Mouse (Mus musculus) heart, postnatal 10 days (tissue): ENCODE data around the gene Otor. TPM values are rescaled to one million over a fixed set of nuclear protein-coding genes. Genes with fewer than 3 reads are reported as not detected.

Experiments used
- DNase-seq, 2 experiments: peaks; one replicate each; pipeline ENCODE4 v3.0.0; 2021
- intact Hi-C: fragments of 180-260 bp; cut with DNase I; formaldehyde crosslinking; loops from one replicate; pipeline ENCODE4 v1.15.1; 2025
- total RNA-seq, 2 experiments: library from RNA; stranded (reverse); gene quantifications; 2 replicates each; pipeline ENCODE4 v1.2.3; 2021

Otor gene
- total RNA-seq, 2 experiments from 2014 or later, result not detected

- intact Hi-C loops, result loop anchor here (10.0 kb wide), 1 partner anchor 1337 kb away; no protein-coding TSS in a partner anchor
- peak; percentile 12 to 13 for DNase-seq
Measured at GRCm38 (mm10) chr2:143117453-143117852, 39.2 kb downstream of the Otor start.

GRCm38 (mm10) chr2:143118221-143118620, 39.9 kb downstream of the Otor start:
- intact Hi-C loops, result loop anchor here (10.0 kb wide), 1 partner anchor 1337 kb away; no protein-coding TSS in a partner anchor
- no peak for DNase-seq

DNA sequence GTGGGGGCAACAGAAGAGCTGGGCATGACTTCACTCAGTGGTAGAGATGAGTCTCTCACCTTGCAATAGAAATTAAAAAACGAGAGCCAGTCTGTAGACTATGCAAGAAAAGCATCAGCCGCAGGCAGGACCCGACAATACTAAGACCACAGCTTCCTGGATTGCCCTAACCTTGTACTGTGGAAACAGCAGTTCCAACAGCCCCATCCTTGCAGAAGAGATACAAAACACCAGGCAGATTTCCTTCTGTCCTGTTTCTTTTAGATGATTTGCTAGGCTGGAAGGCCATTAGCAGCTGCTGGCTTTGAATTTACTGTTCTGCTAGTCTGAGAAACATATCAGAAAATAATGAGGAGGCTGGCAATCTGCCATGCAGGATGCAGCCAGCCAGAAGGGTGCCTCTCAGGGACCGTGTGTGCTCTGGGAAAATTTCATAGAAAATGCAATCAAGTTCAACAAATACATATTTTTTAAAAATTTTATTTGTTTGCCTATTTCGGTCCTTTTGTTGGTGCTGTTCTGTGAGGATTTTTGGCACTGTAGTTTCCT, 52.9 kb downstream of the Otor start:
- DNase-seq, result peak; percentile 17 to 24
- intact Hi-C loops, result no loop called here

Other genes with a start within 250 kb of the Otor start
- 10 to 100 TPM; 26.2 to 28.3 TPM for gene Kif16b, start 176.9 kb upstream of the Otor start, total RNA-seq
- gene Snrpb2, start 15.4 kb upstream of the Otor start, total RNA-seq, result 10 to 100 TPM; 29.7 to 32.5 TPM